In the genomic region with DNA sequence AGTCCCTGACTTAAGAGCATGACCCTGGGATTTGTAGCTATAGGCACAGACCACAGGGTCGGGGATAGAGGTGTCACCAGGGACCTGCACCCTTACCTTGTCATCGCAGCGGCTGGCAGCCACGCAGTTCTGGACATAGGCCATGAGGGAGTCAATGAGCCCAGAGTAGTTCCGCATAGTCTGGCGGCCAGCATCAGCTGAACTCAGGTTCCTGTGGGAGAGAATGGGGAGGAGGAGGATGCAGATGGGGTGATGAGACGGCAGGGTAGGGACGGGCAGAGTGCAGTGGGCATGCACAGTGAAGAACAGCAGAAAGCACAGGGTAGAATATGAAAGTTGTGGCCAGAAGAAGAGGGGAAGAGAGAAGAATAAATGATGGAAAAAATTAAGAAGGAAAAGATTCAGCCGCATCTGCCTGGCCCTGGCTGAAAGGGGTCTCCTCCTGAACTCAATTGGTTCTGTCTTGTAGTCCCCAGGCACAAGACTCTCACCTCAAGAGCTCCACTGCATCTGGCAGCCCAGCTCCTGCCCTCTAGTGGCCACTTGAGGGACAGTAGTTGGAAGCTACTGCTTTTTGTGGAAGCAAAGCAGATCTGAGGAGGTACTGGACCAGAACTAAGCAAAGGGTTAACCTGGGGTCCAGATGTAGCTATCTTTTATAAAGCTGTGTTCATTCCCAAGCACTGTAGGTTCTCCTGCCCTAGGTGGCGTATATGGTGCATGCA, we compare ENCODE assay signal across 9 mouse cellular contexts. TPM values are rescaled to one million over a fixed set of nuclear protein-coding genes. Genes with fewer than 3 reads are reported as not detected.
A peak's percentile ranks its signal among the peaks of the same experiment; 100 is the strongest.
DNase-seq lines count a peak whose midpoint lies in the region; ATAC-seq and TF ChIP-seq lines count a peak whose summit lies in the region.
"Had no signal": no experiment of that assay in that cellular context is flagged by ENCODE, and none has a peak within 500 bp of the region (broad histone marks: within the 10 kb centered on the region; RNA-seq: fewer than 3 reads in every experiment).

No protein-coding gene starts in this region.

- H3K4me1 ChIP-seq in hindbrain, embryonic 11.5 days (replicated peaks; ENCODE audit: control insufficient read depth, insufficient read depth, low read length): no peaks in the 10 kb centered on the region
- no peaks in the 10 kb centered on the region for H3K4me1 ChIP-seq in hindbrain, embryonic 13.5 days (replicated peaks)
- no peaks in the 10 kb centered on the region for H3K4me1 ChIP-seq in neural tube, embryonic 11.5 days (ENCODE audit: control insufficient read depth, insufficient read depth, low read length)
- H3K4me1 ChIP-seq in thymus, adult 2 months (replicated peaks; ENCODE audit: control insufficient read depth, insufficient read depth, low read length): no peaks in the 10 kb centered on the region
- H3K4me1 ChIP-seq: embryonic facial prominence, embryonic 12.5 days had no signal

- H3K36me3 ChIP-seq in hindbrain, embryonic 11.5 days (ENCODE audit: control insufficient read depth, insufficient read depth, low read length): no peaks in the 10 kb centered on the region
- no peaks in the 10 kb centered on the region for H3K36me3 ChIP-seq in hindbrain, embryonic 13.5 days
- H3K36me3 ChIP-seq in neural tube, embryonic 11.5 days (ENCODE audit: control insufficient read depth, insufficient read depth, low read length): no peaks in the 10 kb centered on the region
- no peaks in the 10 kb centered on the region for H3K36me3 ChIP-seq in thymus, adult 2 months (ENCODE audit: control insufficient read depth, insufficient read depth, low read length)
- H3K36me3 ChIP-seq: embryonic facial prominence, embryonic 12.5 days had no signal

- H3K4me3 ChIP-seq in hindbrain, embryonic 11.5 days (ENCODE audit: low read depth, low read length): no peak overlapping the region
- no peak overlapping the region for H3K4me3 ChIP-seq in hindbrain, embryonic 13.5 days
- H3K4me3 ChIP-seq in neural tube, embryonic 11.5 days (ENCODE audit: low read depth, low read length): no peak overlapping the region
- no peak overlapping the region for H3K4me3 ChIP-seq in thymus, adult 2 months (ENCODE audit: control insufficient read depth, insufficient read depth, low read length)
- H3K4me3 ChIP-seq: embryonic facial prominence, embryonic 12.5 days had no signal

- no peak overlapping the region for H3K9ac ChIP-seq in hindbrain, embryonic 11.5 days (ENCODE audit: low read depth, low read length)
- no peak overlapping the region for H3K9ac ChIP-seq in hindbrain, embryonic 13.5 days
- no peak overlapping the region for H3K9ac ChIP-seq in neural tube, embryonic 11.5 days (ENCODE audit: low read length)
- H3K9ac ChIP-seq: embryonic facial prominence, embryonic 12.5 days had no signal

- intact Hi-C loops in left cerebral cortex, postnatal 4 days (cut with DNase I): no loop called here

- peak; percentile 51; the same call in 1 of the 2 replicates for TF ChIP-seq CTCF in thymus, adult 2 months (IDR thresholded peaks at IDR 0.05; ENCODE audit: borderline replicate concordance, control insufficient read depth, extremely low read depth, insufficient read depth, low read length, poor library complexity)

- 72% methylated on average over 10 of the region's 10 CpGs for WGBS in hindbrain, embryonic 11.5 days
- 76% methylated on average over 10 of the region's 10 CpGs for WGBS in hindbrain, embryonic 13.5 days
- 71% methylated on average over 10 of the region's 10 CpGs for WGBS in neural tube, embryonic 11.5 days
- WGBS in thymus, adult 2 months: 51% methylated on average over 10 of the region's 10 CpGs

- TF ChIP-seq POLR2A in thymus, adult 2 months (IDR thresholded peaks at IDR 0.05; ENCODE audit: control insufficient read depth, extremely low read depth, insufficient read depth, low read length, poor library complexity): no peak

- no peak overlapping the region for H3K4me2 ChIP-seq in hindbrain, embryonic 11.5 days (replicated peaks; ENCODE audit: low read depth, low read length)
- H3K4me2 ChIP-seq in hindbrain, embryonic 13.5 days: no peak overlapping the region
- H3K4me2 ChIP-seq in neural tube, embryonic 11.5 days (ENCODE audit: low read depth): no peak overlapping the region
- H3K4me2 ChIP-seq: embryonic facial prominence, embryonic 12.5 days had no signal

- no peak overlapping the region for H3K27ac ChIP-seq in hindbrain, embryonic 11.5 days (ENCODE audit: low read depth, low read length)
- H3K27ac ChIP-seq in hindbrain, embryonic 13.5 days: no peak overlapping the region
- no peak overlapping the region for H3K27ac ChIP-seq in neural tube, embryonic 11.5 days (ENCODE audit: low read depth, low read length)
- H3K27ac ChIP-seq in thymus, adult 2 months (ENCODE audit: control insufficient read depth, insufficient read depth, low read length): no peak overlapping the region
- H3K27ac ChIP-seq: embryonic facial prominence, embryonic 12.5 days had no signal

- ATAC-seq in hindbrain, embryonic 11.5 days (ENCODE audit: low FRiP score): no peak
- ATAC-seq in hindbrain, embryonic 13.5 days (ENCODE audit: low FRiP score): no peak
- peak; percentile 73 to 77 for ATAC-seq in hematopoietic stem cell, adult 5-6 weeks (replicated peaks in 1 of 2; ENCODE audit: insufficient read depth in 1 of 2, low FRiP score in 2 of 2, low TSS enrichment in 1 of 2, low read depth in 1 of 2, poor library complexity in 2 of 2, severe bottlenecking in 2 of 2)
- no peak for ATAC-seq in neural tube, embryonic 11.5 days (ENCODE audit: insufficient read depth, low FRiP score, low TSS enrichment)

- no peaks in the 10 kb centered on the region for H3K27me3 ChIP-seq in hindbrain, embryonic 11.5 days (ENCODE audit: control insufficient read depth, insufficient read depth, low read length)
- H3K27me3 ChIP-seq in hindbrain, embryonic 13.5 days: no peaks in the 10 kb centered on the region
- no peaks in the 10 kb centered on the region for H3K27me3 ChIP-seq in neural tube, embryonic 11.5 days (ENCODE audit: control insufficient read depth, insufficient read depth, low read length)
- no peaks in the 10 kb centered on the region for H3K27me3 ChIP-seq in thymus, adult 2 months (ENCODE audit: control insufficient read depth, insufficient read depth, low read length)
- H3K27me3 ChIP-seq: embryonic facial prominence, embryonic 12.5 days had no signal

- DNase-seq in hindbrain, embryonic 11.5 days (ENCODE audit: low spot score): peak; percentile 71
- DNase-seq in adrenal gland, adult (ENCODE audit: inconsistent age in 2 of 2, low spot score in 1 of 2): peak; percentile 36 to 80
- DNase-seq in embryo, embryonic 10 days (ENCODE audit: low spot score): peak; percentile 77
- DNase-seq in left cerebral cortex, postnatal 4 days: peak; percentile 67
- DNase-seq in neural tube, embryonic 11.5 days (ENCODE audit: low spot score): peak; percentile 54
- DNase-seq in thymus, adult 2 months: peak; percentile 59

- H3K9me3 ChIP-seq in hindbrain, embryonic 11.5 days (ENCODE audit: control insufficient read depth, low read length): no peaks in the 10 kb centered on the region
- no peaks in the 10 kb centered on the region for H3K9me3 ChIP-seq in hindbrain, embryonic 13.5 days
- no peaks in the 10 kb centered on the region for H3K9me3 ChIP-seq in neural tube, embryonic 11.5 days (ENCODE audit: control insufficient read depth, low read length)
- H3K9me3 ChIP-seq: embryonic facial prominence, embryonic 12.5 days had no signal

RNA-seq across cellular contexts. Expression of a gene that starts 36.5 kb away (rescaled TPM):
- 0.08 and 0.22 TPM in 2 replicates for polyA plus RNA-seq in hindbrain, embryonic 11.5 days (2014; fragmentation: Nextera tagmentation; extraction: Ambion mirVana)
- polyA plus RNA-seq in hindbrain, embryonic 13.5 days (2015; fragmentation: Nextera tagmentation; extraction: Ambion mirVana): not detected in 2 replicates
- not detected in 2 replicates for total RNA-seq in hematopoietic stem cell, adult 5-6 weeks (2017)
- total RNA-seq in left cerebral cortex, postnatal 4 days (2021): under 1 TPM in 1 of 2 experiments, not detected in 1; 0.18 TPM
- 0.12 and 0.24 TPM in 2 replicates for polyA plus RNA-seq in neural tube, embryonic 11.5 days (2014; fragmentation: Nextera tagmentation; extraction: Ambion mirVana)
- polyA plus RNA-seq in thymus, adult 2 months (2012; rRNA removed): 27.1 and 30.1 TPM in 2 replicates

RNA-seq across cellular contexts. Expression of a gene that starts 46.4 kb away (rescaled TPM):
- polyA plus RNA-seq in hindbrain, embryonic 11.5 days (2014; fragmentation: Nextera tagmentation; extraction: Ambion mirVana): 2.0 and 3.3 TPM in 2 replicates
- 12.1 and 16.2 TPM in 2 replicates for polyA plus RNA-seq in hindbrain, embryonic 13.5 days (2015; fragmentation: Nextera tagmentation; extraction: Ambion mirVana)
- not detected in 2 replicates for total RNA-seq in hematopoietic stem cell, adult 5-6 weeks (2017)
- under 1 TPM; 0.62 to 0.85 TPM for total RNA-seq in left cerebral cortex, postnatal 4 days (2021)
- polyA plus RNA-seq in neural tube, embryonic 11.5 days (2014; fragmentation: Nextera tagmentation; extraction: Ambion mirVana): 20.3 and 22.5 TPM in 2 replicates
- 6.7 and 90.4 TPM in 2 replicates for polyA plus RNA-seq in thymus, adult 2 months (2012; rRNA removed)

Comparison
In these comparisons a context has a peak if more than half of its experiments do, and no peak if none do; other contexts are left out.
1. ATAC-seq: peak in hematopoietic stem cell, adult 5-6 weeks (2 of 2); none in hindbrain, embryonic 11.5 days (single experiment), hindbrain, embryonic 13.5 days (single experiment) and neural tube, embryonic 11.5 days (single experiment).
2. RNA of a gene that starts 36.5 kb away (polyA plus RNA-seq): 27.1 to 30.1 TPM in thymus, adult 2 months; 0.08 to 0.22 TPM in hindbrain, embryonic 11.5 days, 0.12 to 0.24 TPM in neural tube, embryonic 11.5 days and not detected in hindbrain, embryonic 13.5 days; every median in the first group is over 10 times any median in the second.
3. Peak in every context shown above with its lines, with median percentiles within 50 percentile points of each other: DNase-seq.